Mouse (Mus musculus) kidney, embryonic 16.5 days (tissue): Measurements from ENCODE around the gene Cdc42. TPM values are rescaled to one million over a fixed set of nuclear protein-coding genes. Genes with fewer than 3 reads are reported as not detected.

Experiments used
- ATAC-seq: fragments of 200-750 bp; cut with Nextera tagmentation; 2 replicates; pipeline ENCODE4 v1.8.0; 2017; ENCODE audit warnings: moderate TSS enrichment; ENCODE audit not compliant: low FRiP score, low TSS enrichment
- H3K27ac ChIP-seq: fragments of 300-500 bp; sonication (generic); 2 replicates; pipeline ENCODE4 v1.5.1; 2014; ENCODE audit warnings: low read length
- H3K27me3 ChIP-seq: fragments of 300-500 bp; sonication (generic); 2 replicates; pipeline ENCODE4 v1.6.1; 2014; ENCODE audit warnings: low read length, control low read depth, mixed read lengths; ENCODE audit not compliant: insufficient read depth
- H3K36me3 ChIP-seq: fragments of 300-500 bp; sonication (generic); 2 replicates; pipeline ENCODE4 v1.6.1; 2014; ENCODE audit warnings: low read length, control low read depth, mixed read lengths; ENCODE audit not compliant: insufficient read depth
- H3K4me1 ChIP-seq: fragments of 300-500 bp; sonication (generic); 2 replicates; pipeline ENCODE4 v1.6.1; 2014; ENCODE audit warnings: low read length, control low read depth, mixed read lengths; ENCODE audit not compliant: insufficient read depth
- H3K4me2 ChIP-seq: fragments of 300-500 bp; sonication (generic); replicated peaks from 2 replicates; pipeline ENCODE4 v1.6.1; 2014; ENCODE audit warnings: low read depth, low read length
- H3K4me3 ChIP-seq: fragments of 300-500 bp; sonication (generic); 2 replicates; pipeline ENCODE4 v1.5.1; 2014; ENCODE audit warnings: mild to moderate bottlenecking, low read length
- H3K9ac ChIP-seq: fragments of 300-500 bp; sonication (generic); replicated peaks from 2 replicates; pipeline ENCODE4 v1.6.1; 2014; ENCODE audit warnings: low read length
- H3K9me3 ChIP-seq: fragments of 300-500 bp; sonication (generic); 2 replicates; pipeline ENCODE4 v1.6.1; 2016; ENCODE audit warnings: low read length, control low read depth
- WGBS: fragments of 180-500 bp; shearing (Covaris S2); extraction: QIAGEN DNeasy Blood & Tissue Kit; methylation state at CpG from one replicate; pipeline ENCODE4 v1.1.7; 2014; 5-methylcytosine and 5-hydroxymethylcytosine counted together
- polyA plus RNA-seq: library from polyadenylated mRNA; unstranded; fragments of >200 nt; fragmentation: Nextera tagmentation; extraction: Ambion mirVana; gene quantifications from 2 replicates; pipeline ENCODE4 v1.2.1, GENCODE M21; 2015

Gene Cdc42
- polyA plus RNA-seq, 1 experiment from 2014 or later = 758 TPM

- H3K4me1 ChIP-seq = peaks cover 19% of the 10 kb centered on the region
- no peak for ATAC-seq
- no peak overlapping the region for H3K9ac ChIP-seq
- 60% methylated on average over 14 of the region's 14 CpGs for WGBS
- H3K4me2 ChIP-seq = no peak overlapping the region
- no peaks in the 10 kb centered on the region for H3K27me3 ChIP-seq
- no peak overlapping the region for H3K27ac ChIP-seq
- no peaks in the 10 kb centered on the region for H3K9me3 ChIP-seq
- H3K4me3 ChIP-seq = no peak overlapping the region
- no peaks in the 10 kb centered on the region for H3K36me3 ChIP-seq
These were observed 927 bp upstream of the Cdc42 start for GRCm38 (mm10) chr4:137358291-137359002.

- Histone ChIP-seq H3K27me3 (no peaks in the 10 kb centered on the region), H3K4me1 (peaks cover 34% of the 10 kb centered on the region), H3K4me2 (peak overlapping the region; percentile 66), H3K9ac (peak overlapping the region; percentile 100), H3K9me3 (no peaks in the 10 kb centered on the region), H3K27ac (peak overlapping the region; percentile 97), H3K36me3 (0 out of 2 replicates have a peak, but pooled peaks cover 2% of the 10 kb centered on the region), H3K4me3 (peak overlapping the region; percentile 97)
- WGBS = 0% methylated on average over 28 of the region's 90 CpGs
- ATAC-seq = peak; percentile 85
These were observed 628 bp downstream of the Cdc42 start for GRCm38 (mm10) chr4:137356674-137357510.

- Histone ChIP-seq H3K4me3 (no peak overlapping the region), H3K27ac (no peak overlapping the region), H3K4me2 (no peak overlapping the region), H3K9ac (no peak overlapping the region), H3K4me1 (peaks cover 39% of the 10 kb centered on the region), H3K36me3 (peaks cover 9% of the 10 kb centered on the region; the same call in 1 of the 2 replicates), H3K9me3 (no peaks in the 10 kb centered on the region), H3K27me3 (no peaks in the 10 kb centered on the region)
- no peak for ATAC-seq
These were observed 6.9 kb downstream of the Cdc42 start for GRCm38 (mm10) chr4:137350627-137351026.

- WGBS = 81% methylated on average over 1 of the region's 1 CpGs
- Histone ChIP-seq H3K27me3 (no peaks in the 10 kb centered on the region), H3K9me3 (no peaks in the 10 kb centered on the region), H3K4me2 (no peak overlapping the region), H3K4me3 (no peak overlapping the region), H3K27ac (no peak overlapping the region), H3K4me1 (peaks cover 4% of the 10 kb centered on the region; the same call in 1 of the 2 replicates), H3K9ac (no peak overlapping the region), H3K36me3 (peaks cover 9% of the 10 kb centered on the region; the same call in 1 of the 2 replicates)
- ATAC-seq = no peak
These were observed 11.7 kb downstream of the Cdc42 start for GRCm38 (mm10) chr4:137345790-137346189.

GRCm38 (mm10) chr4:137345112-137345511, 12.4 kb downstream of the Cdc42 start:
- no peak overlapping the region for H3K27ac ChIP-seq
- H3K4me2 ChIP-seq = no peak overlapping the region
- WGBS = 91% methylated on average over 2 of the region's 2 CpGs
- no peaks in the 10 kb centered on the region for H3K9me3 ChIP-seq
- peaks cover 4% of the 10 kb centered on the region; the same call in 1 of the 2 replicates for H3K4me1 ChIP-seq
- H3K4me3 ChIP-seq = no peak overlapping the region
- no peak for ATAC-seq
- H3K27me3 ChIP-seq = no peaks in the 10 kb centered on the region
- 0 out of 2 replicates have a peak, but pooled peaks cover 5% of the 10 kb centered on the region for H3K36me3 ChIP-seq
- no peak overlapping the region for H3K9ac ChIP-seq

- no peak overlapping the region for H3K27ac ChIP-seq
- 0 out of 2 replicates have a peak, but pooled peaks cover 3% of the 10 kb centered on the region for H3K4me1 ChIP-seq
- H3K9ac ChIP-seq = no peak overlapping the region
- no peak overlapping the region for H3K4me2 ChIP-seq
- no peaks in the 10 kb centered on the region for H3K9me3 ChIP-seq
- H3K27me3 ChIP-seq = no peaks in the 10 kb centered on the region
- 0 out of 2 replicates have a peak, but pooled peaks cover 5% of the 10 kb centered on the region for H3K36me3 ChIP-seq
- ATAC-seq = no peak
- 88% methylated on average over 1 of the region's 1 CpGs for WGBS
- no peak overlapping the region for H3K4me3 ChIP-seq
These were observed 14.7 kb downstream of the Cdc42 start for GRCm38 (mm10) chr4:137342816-137343215.

GRCm38 (mm10) chr4:137339415-137339814, 18.1 kb downstream of the Cdc42 start:
- Histone ChIP-seq H3K4me2 (no peak overlapping the region), H3K4me1 (peaks cover 7% of the 10 kb centered on the region; the same call in 1 of the 2 replicates), H3K27ac (0 out of 2 replicates have a peak overlapping the region, but pooled peaks have one; percentile 5), H3K9ac (no peak overlapping the region), H3K27me3 (no peaks in the 10 kb centered on the region), H3K36me3 (peaks cover 16% of the 10 kb centered on the region), H3K9me3 (no peaks in the 10 kb centered on the region), H3K4me3 (no peak overlapping the region)
- ATAC-seq = no peak
- 91% methylated on average over 1 of the region's 1 CpGs for WGBS

GRCm38 (mm10) chr4:137336468-137336867, 21.1 kb downstream of the Cdc42 start:
- no peak overlapping the region for H3K27ac ChIP-seq
- H3K4me1 ChIP-seq = peaks cover 7% of the 10 kb centered on the region; the same call in 1 of the 2 replicates
- H3K4me3 ChIP-seq = no peak overlapping the region
- H3K9me3 ChIP-seq = no peaks in the 10 kb centered on the region
- peaks cover 36% of the 10 kb centered on the region for H3K36me3 ChIP-seq
- WGBS = 87% methylated on average over 5 of the region's 5 CpGs
- H3K27me3 ChIP-seq = no peaks in the 10 kb centered on the region
- no peak overlapping the region for H3K4me2 ChIP-seq
- no peak overlapping the region for H3K9ac ChIP-seq
- ATAC-seq = no peak

- Histone ChIP-seq H3K36me3 (peaks cover 56% of the 10 kb centered on the region), H3K27ac (no peak overlapping the region), H3K4me2 (no peak overlapping the region), H3K4me3 (no peak overlapping the region), H3K4me1 (no peaks in the 10 kb centered on the region), H3K9me3 (no peaks in the 10 kb centered on the region), H3K9ac (no peak overlapping the region), H3K27me3 (no peaks in the 10 kb centered on the region)
- no peak for ATAC-seq
These were observed 25.5 kb downstream of the Cdc42 start for GRCm38 (mm10) chr4:137332051-137332450.
